Mouse (Mus musculus) MEL (cell line): Measurements from ENCODE around the gene Shbg. TPM values are rescaled to one million over a fixed set of nuclear protein-coding genes. Genes with fewer than 3 reads are reported as not detected.

Source experiments
- DNase-seq: peaks from one replicate; pipeline ENCODE4 v3.0.0; 2011; ENCODE audit warnings: low read depth, low spot score
- H3K27ac ChIP-seq: 2 replicates; pipeline ENCODE4 v1.5.1; 2012; ENCODE audit warnings: low read depth, mild to moderate bottlenecking, control low read depth, low read length, moderate library complexity; ENCODE audit not compliant: control insufficient read depth
- H3K27me3 ChIP-seq, 2 experiments: fragments of 150-350 bp in 1 of 2; sonication (generic) in 1 of 2; 2 replicates each; pipeline ENCODE4 v1.6.1; 2012; ENCODE audit warnings: low read length in 2 of 2, mild to moderate bottlenecking in 2 of 2, improper control_type of control experiment in 1 of 2, moderate library complexity in 1 of 2; ENCODE audit not compliant: insufficient read depth in 2 of 2, control insufficient read depth in 1 of 2
- H3K36me3 ChIP-seq, 2 experiments: 2 replicates each; pipeline ENCODE4 v1.6.1; 2012 to 2014; ENCODE audit warnings: low read length in 2 of 2, improper control_type of control experiment in 1 of 2, inconsistent platforms in 1 of 2, mild to moderate bottlenecking in 1 of 2; ENCODE audit not compliant: insufficient read depth in 2 of 2, control insufficient read depth in 1 of 2
- H3K4me1 ChIP-seq, 2 experiments: fragments of 150-350 bp in 1 of 2; sonication (generic) in 1 of 2; 2 replicates each; pipeline ENCODE4 v1.6.1; 2012; ENCODE audit warnings: low read length in 2 of 2, improper control_type of control experiment in 1 of 2, mild to moderate bottlenecking in 1 of 2; ENCODE audit not compliant: insufficient read depth in 2 of 2, control insufficient read depth in 1 of 2
- H3K4me3 ChIP-seq, 2 experiments: fragments of 150-350 bp in 1 of 2; sonication (generic) in 1 of 2; 2 replicates each; pipeline ENCODE4 v1.5.1; 2012; ENCODE audit warnings: low read depth in 2 of 2, low read length in 2 of 2, mild to moderate bottlenecking in 2 of 2, moderate library complexity in 2 of 2, control low read depth in 1 of 2, improper control_type of control experiment in 1 of 2; ENCODE audit not compliant: control insufficient read depth in 1 of 2, insufficient read depth in 1 of 2
- H3K79me2 ChIP-seq: 2 replicates; pipeline ENCODE4 v1.6.1; 2012; ENCODE audit warnings: mild to moderate bottlenecking, low read length, moderate library complexity; ENCODE audit not compliant: control insufficient read depth, poor library complexity, insufficient read depth
- H3K9ac ChIP-seq: 2 replicates; pipeline ENCODE4 v1.6.1; 2012; ENCODE audit warnings: low read depth, mild to moderate bottlenecking, control low read depth, low read length, moderate library complexity; ENCODE audit not compliant: control insufficient read depth, poor library complexity, severe bottlenecking
- H3K9me3 ChIP-seq: fragments of 150-350 bp; sonication (generic); replicated peaks from 2 replicates; pipeline ENCODE4 v1.6.1; 2012; ENCODE audit warnings: mild to moderate bottlenecking, low read length, improper control_type of control experiment, moderate library complexity; ENCODE audit not compliant: insufficient read depth
- CHD1 ChIP-seq: IDR thresholded peaks from 2 replicates; pipeline ENCODE4 v1.6.1; 2012; ENCODE audit warnings: low read depth, mild to moderate bottlenecking, inconsistent platforms, low read length, improper control_type of control experiment
- E2F4 ChIP-seq: IDR thresholded peaks from 2 replicates; pipeline ENCODE4 v1.6.1; 2011; ENCODE audit warnings: low read depth, low read length, improper control_type of control experiment, borderline replicate concordance
- ELF1 ChIP-seq: IDR thresholded peaks from 2 replicates; pipeline ENCODE4 v1.6.1; 2014; ENCODE audit warnings: low read depth, mild to moderate bottlenecking, inconsistent platforms, low read length, improper control_type of control experiment, moderate library complexity
- GATA1 ChIP-seq: IDR thresholded peaks from 2 replicates; pipeline ENCODE4 v1.6.1; 2011; ENCODE audit warnings: low read depth, low read length, improper control_type of control experiment
- HCFC1 ChIP-seq: IDR thresholded peaks from 2 replicates; pipeline ENCODE4 v1.6.1; 2012; ENCODE audit warnings: low read depth, mild to moderate bottlenecking, inconsistent platforms, low read length, improper control_type of control experiment, moderate library complexity
- JUND ChIP-seq: IDR thresholded peaks from 2 replicates; pipeline ENCODE4 v1.6.1; 2011; ENCODE audit warnings: low read depth, mild to moderate bottlenecking, improper control_type of control experiment, low read length
- MAFK ChIP-seq: IDR thresholded peaks from 2 replicates; pipeline ENCODE4 v1.6.1; 2011; ENCODE audit warnings: low read depth, mild to moderate bottlenecking, low read length, improper control_type of control experiment, borderline replicate concordance
- MAZ ChIP-seq: IDR thresholded peaks from 2 replicates; pipeline ENCODE4 v1.6.1; 2012; ENCODE audit warnings: low read depth, mild to moderate bottlenecking, inconsistent platforms, low read length, improper control_type of control experiment
- MEF2A ChIP-seq: IDR thresholded peaks from 2 replicates; pipeline ENCODE4 v1.6.1; 2014; ENCODE audit warnings: low read depth, mild to moderate bottlenecking, inconsistent platforms, low read length, improper control_type of control experiment; ENCODE audit not compliant: poor library complexity, insufficient replicate concordance, severe bottlenecking; ENCODE audit errors: extremely low read depth
- MXI1 ChIP-seq: IDR thresholded peaks from 2 replicates; pipeline ENCODE4 v1.6.1; 2011; ENCODE audit warnings: mild to moderate bottlenecking, low read depth, low read length, improper control_type of control experiment
- NELFE ChIP-seq: IDR thresholded peaks from 2 replicates; pipeline ENCODE4 v1.6.1; 2011; ENCODE audit warnings: low read depth, low read length, improper control_type of control experiment
- NRF1 ChIP-seq: IDR thresholded peaks from 2 replicates; pipeline ENCODE4 v1.6.1; 2014; ENCODE audit warnings: low read depth, mild to moderate bottlenecking, inconsistent platforms, low read length, improper control_type of control experiment, moderate library complexity; ENCODE audit not compliant: poor library complexity, insufficient read depth, severe bottlenecking
- POLR2A ChIP-seq, 2 experiments: IDR thresholded peaks; 2 replicates each; pipeline ENCODE4 v1.6.1; 2011 to 2012; ENCODE audit warnings: low read length in 2 of 2, mild to moderate bottlenecking in 2 of 2, control low read depth in 1 of 2, improper control_type of control experiment in 1 of 2, low read depth in 1 of 2, moderate library complexity in 1 of 2; ENCODE audit not compliant: control insufficient read depth in 1 of 2, insufficient read depth in 1 of 2, poor library complexity in 1 of 2
- POLR2AphosphoS2 ChIP-seq: IDR thresholded peaks from 2 replicates; pipeline ENCODE4 v1.6.1; 2011; ENCODE audit warnings: low read length, improper control_type of control experiment
- SIN3A ChIP-seq: IDR thresholded peaks from 2 replicates; pipeline ENCODE4 v1.6.1; 2012; ENCODE audit warnings: low read length, improper control_type of control experiment, inconsistent platforms
- TBP ChIP-seq: IDR thresholded peaks from 2 replicates; pipeline ENCODE4 v1.8.0; 2011; ENCODE audit warnings: low read depth, low read length, improper control_type of control experiment
- ZC3H11A ChIP-seq: IDR thresholded peaks from 2 replicates; pipeline ENCODE4 v1.6.1; 2012; ENCODE audit warnings: low read depth, mild to moderate bottlenecking, inconsistent platforms, low read length, improper control_type of control experiment
- ZNF384 ChIP-seq: IDR thresholded peaks from 2 replicates; pipeline ENCODE4 v1.6.1; 2012; ENCODE audit warnings: low read depth, mild to moderate bottlenecking, inconsistent platforms, low read length, improper control_type of control experiment
- polyA plus RNA-seq, 2 experiments: library from polyadenylated mRNA; stranded (reverse) in 1 of 2; unstranded in 1 of 2; fragments of >175 nt in 1 of 2; fragments of >200 nt in 1 of 2; gene quantifications; 2 replicates each; pipeline versions ENCODE4 v1.2.1 to v1.2.4; 2012; ENCODE audit warnings: low replicate concordance in 2 of 2, low read depth in 1 of 2; ENCODE audit not compliant: insufficient read length in 2 of 2, insufficient read depth in 1 of 2, missing spikeins in 1 of 2
- total RNA-seq: library from RNA; depleted of rRNA; stranded (reverse); fragments of 300-350 nt; gene quantifications from 2 replicates; pipeline ENCODE4 v1.2.3, GENCODE M21; 2012

Gene Shbg
- total and polyA plus RNA-seq, 3 experiments, result not detected

DNA sequence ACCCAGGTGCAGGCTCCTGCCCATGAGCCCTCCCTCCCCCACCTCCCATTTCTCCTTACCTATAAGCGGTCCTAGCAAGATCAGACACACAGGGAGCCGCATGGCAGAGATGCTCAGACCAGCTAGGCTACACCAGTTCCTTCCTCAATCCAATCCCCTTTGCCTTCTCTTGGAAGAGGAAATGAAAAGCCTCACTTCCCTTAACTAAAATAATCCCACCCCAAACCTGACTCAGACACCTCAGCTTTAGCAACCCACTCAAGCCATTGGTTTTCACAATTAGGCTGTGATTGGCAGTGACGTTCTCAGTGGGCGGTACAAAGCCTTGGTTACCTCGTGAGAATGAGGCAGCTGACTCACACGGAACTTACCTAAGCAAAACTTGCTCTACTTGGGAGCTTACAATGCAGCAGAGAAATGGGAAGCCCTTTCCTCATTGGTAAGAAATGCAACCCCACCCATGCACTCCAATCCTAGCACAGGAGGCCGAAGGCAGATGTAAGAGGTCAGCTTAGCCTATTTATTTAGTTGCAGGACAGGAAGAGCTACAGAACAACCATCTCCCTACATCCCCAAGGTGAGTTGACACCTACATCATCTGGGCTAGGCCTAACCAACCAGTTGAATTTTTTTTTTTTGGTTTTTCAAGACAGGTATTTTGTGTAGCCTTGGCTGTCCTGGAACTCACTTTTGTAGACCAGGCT, 48.4 kb upstream of the Shbg start, which contains the start of gene Cd68 (continued):
- TF ChIP-seq ELF1 (peak; percentile 15; the same call in 1 of the 2 replicates), NELFE (peak; percentile 20; the same call in 1 of the 2 replicates), POLR2A (IDR thresholded peaks at IDR 0.05; ENCODE audit: control insufficient read depth in 1 of 2, insufficient read depth in 1 of 2, low read depth in 1 of 2, low read length in 2 of 2, poor library complexity in 1 of 2) (peak; percentile 60 to 96), SIN3A (peak; percentile 61), GATA1 (no peak), POLR2AphosphoS2 (peak; percentile 100), MEF2A (no peak), MAFK (peak; percentile 72; the same call in 1 of the 2 replicates)

GRCm38 (mm10) chr11:69665457-69665960, 47.8 kb upstream of the Shbg start:
- DNase-seq, result no peak
- Histone ChIP-seq H3K4me1 (peaks cover 4 to 31% of the 10 kb centered on the region in 2 experiments), H3K9ac (no peak overlapping the region), H3K79me2 (peaks cover 28% of the 10 kb centered on the region), H3K9me3 (no peaks in the 10 kb centered on the region), H3K36me3 (peaks cover 13 to 34% of the 10 kb centered on the region in 2 experiments), H3K27ac (no peak overlapping the region), H3K4me3 (no peak overlapping the region), H3K27me3 (no peaks in the 10 kb centered on the region)
- TF ChIP-seq NELFE (no peak), NRF1 (no peak), CHD1 (no peak), ZC3H11A (no peak), ZNF384 (no peak), SIN3A (0 out of 2 replicates have a peak, but pooled peaks have one; percentile 7), E2F4 (no peak), POLR2AphosphoS2 (no peak), JUND (no peak), TBP (0 out of 2 replicates have a peak, but pooled peaks have one; percentile 21), MXI1 (no peak), HCFC1 (no peak), MAZ (no peak)
